Mouse (Mus musculus) E14TG2a.4 (cell line): ENCODE measurements around the gene Jpt2.

Experiments used
- CTCF ChIP-seq: conservative IDR thresholded peaks from 2 replicates; pipeline ENCODE4 v1.5.1; 2014; ENCODE audit warnings: low read length
- NANOG ChIP-seq: IDR thresholded peaks from 2 replicates; pipeline ENCODE4 v1.6.1; 2014; ENCODE audit warnings: borderline replicate concordance, low read length, mixed read lengths
- POU5F1 ChIP-seq: IDR thresholded peaks from 2 replicates; pipeline ENCODE4 v1.6.1; 2014; ENCODE audit warnings: low read length, borderline replicate concordance

GRCm38 (mm10) chr17:24894061-24894994, 66.2 kb downstream of the Jpt2 start:
- TF ChIP-seq CTCF (no peak), NANOG (no peak), POU5F1 (no peak)
